Mouse (Mus musculus) CH12.LX (cell line): ENCODE data around the gene Lamc2.

Experiments
- CTCF ChIP-seq, 2 experiments: IDR thresholded peaks in 1 of 2; conservative IDR thresholded peaks in 1 of 2; 2 replicates each; pipeline ENCODE4 v1.5.1; 2011 to 2012; ENCODE audit warnings: low read depth in 2 of 2, low read length in 2 of 2, improper control_type of control experiment in 1 of 2, inconsistent platforms in 1 of 2, mild to moderate bottlenecking in 1 of 2, moderate library complexity in 1 of 2
- JUND ChIP-seq: conservative IDR thresholded peaks from 2 replicates; pipeline ENCODE4 v1.6.1; 2011; ENCODE audit warnings: low read depth, low read length, improper control_type of control experiment
- POLR2A ChIP-seq: IDR thresholded peaks from 2 replicates; pipeline ENCODE4 v1.6.1; 2011; ENCODE audit warnings: low read depth, mild to moderate bottlenecking, improper control_type of control experiment, low read length
- TBP ChIP-seq: conservative IDR thresholded peaks from 2 replicates; pipeline ENCODE4 v1.6.1; 2011; ENCODE audit warnings: low read depth, low read length, improper control_type of control experiment

DNA sequence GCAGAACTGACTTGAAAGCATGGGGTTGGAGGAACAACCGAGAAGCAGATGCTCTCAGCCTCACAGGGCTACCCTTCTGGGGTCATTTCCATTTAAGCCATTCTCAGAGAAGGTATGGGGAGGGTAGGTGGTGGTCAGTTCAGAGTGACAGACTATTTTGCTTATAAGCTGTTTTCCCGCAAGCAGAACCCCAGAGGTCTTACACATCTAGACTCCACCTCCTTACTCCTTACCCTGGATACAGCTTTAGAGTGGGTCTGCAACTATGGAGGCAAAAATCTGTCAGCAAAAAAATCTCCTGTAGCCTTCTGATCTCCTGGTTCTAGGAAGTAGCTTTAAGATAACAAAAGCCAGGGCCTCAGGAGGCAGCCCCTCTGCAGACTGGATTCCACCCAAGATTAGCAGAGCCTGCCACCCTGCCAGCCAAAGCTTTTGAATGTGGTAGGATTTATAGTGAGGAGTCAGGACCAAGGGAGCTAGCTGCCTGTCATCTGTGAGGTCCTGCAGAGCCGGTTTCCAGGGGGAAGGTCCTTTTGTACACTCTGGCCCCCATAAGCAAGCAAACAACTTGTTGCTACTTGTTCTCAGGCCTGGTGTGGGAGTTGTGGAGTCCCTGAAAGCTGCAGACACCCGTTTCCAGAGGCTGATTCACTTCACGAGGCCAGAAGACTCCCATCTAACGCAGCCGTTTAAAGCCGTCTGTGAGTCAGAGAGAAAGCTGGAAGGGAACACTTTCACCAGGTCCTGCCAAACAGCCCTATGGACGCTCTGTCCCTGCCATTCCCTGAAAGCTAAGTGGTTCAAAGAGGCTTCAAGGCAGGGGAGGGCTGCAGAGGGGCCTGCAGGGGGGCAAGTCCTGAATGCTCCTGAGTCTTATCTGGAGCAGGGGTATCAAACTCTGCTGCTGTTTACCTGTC is 52.1 kb downstream of the Lamc2 start:
- TF ChIP-seq TBP = no peak
- TF ChIP-seq JUND = no peak
- no peak for TF ChIP-seq CTCF (conservative IDR thresholded peaks at IDR 0.05 in 1 of 2, IDR thresholded peaks at IDR 0.05 in 1 of 2; ENCODE audit: low read depth in 2 of 2, low read length in 2 of 2)
- no peak for TF ChIP-seq POLR2A
